Mouse (Mus musculus): Measurements from ENCODE around the gene Dgcr2. TPM values are rescaled to one million over a fixed set of nuclear protein-coding genes. Genes with fewer than 3 reads are reported as not detected.

Dgcr2 gene
- polyA plus RNA-seq, 1 experiment from 2014 or later = 18.3 TPM

DNA sequence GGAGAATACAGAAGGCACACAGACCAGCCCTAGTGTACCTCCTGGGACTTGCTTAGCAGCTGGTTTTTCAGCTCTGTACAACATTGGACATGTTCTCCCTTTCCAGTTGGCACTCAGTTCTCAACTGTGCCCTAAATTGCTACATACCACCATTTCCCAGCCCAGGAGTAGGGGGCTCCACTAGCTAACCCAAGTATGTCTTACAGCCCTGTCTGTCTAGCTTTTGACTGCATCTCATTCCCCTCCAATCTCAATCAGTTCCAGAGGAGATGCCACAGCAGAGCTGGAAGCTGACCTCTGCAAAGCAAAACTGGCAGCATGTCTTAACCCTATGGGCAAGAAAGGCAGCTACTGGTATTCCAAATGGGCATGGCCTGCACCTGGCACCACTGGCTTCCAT lies 2.3 kb downstream of the Dgcr2 start:
- Histone ChIP-seq H3K4me1 (replicated peaks) (peaks cover 9% of the 10 kb centered on the region), H3K27me3 (no peaks in the 10 kb centered on the region), H3K36me3 (replicated peaks) (peaks cover 13% of the 10 kb centered on the region), H3K4me2 (no peak overlapping the region), H3K9me3 (replicated peaks) (no peaks in the 10 kb centered on the region), H3K27ac (replicated peaks) (no peak overlapping the region), H3K9ac (no peak overlapping the region), H3K4me3 (replicated peaks) (no peak overlapping the region)
- ATAC-seq (ENCODE audit: insufficient read depth) = no peak

DNA sequence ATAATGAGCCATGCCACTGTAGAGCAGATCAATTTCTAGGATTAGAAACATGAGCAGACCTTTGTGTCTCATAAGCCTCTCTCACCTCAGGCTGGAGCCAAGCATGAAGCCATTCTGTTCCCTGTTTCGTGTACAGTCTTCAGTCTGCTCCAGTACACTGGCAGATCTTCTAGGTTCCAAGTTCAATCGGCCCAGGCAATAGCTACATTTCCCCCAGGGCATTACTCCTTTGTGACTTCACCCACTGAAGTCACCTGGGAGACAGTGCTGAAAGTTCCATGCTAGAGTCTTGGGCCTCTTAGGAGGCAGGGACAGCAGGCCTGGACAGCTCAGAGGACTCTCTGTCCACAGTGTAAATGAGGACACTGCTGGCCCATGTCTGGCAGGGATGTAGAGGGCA lies 4.4 kb downstream of the Dgcr2 start, which contains the start of gene Tssk1:
Tssk1 (plus strand) TSS at position 301 of the 400 bp plus-strand sequence.
- Histone ChIP-seq H3K27me3 (no peaks in the 10 kb centered on the region), H3K4me2 (no peak within 1 kb of the TSS), H3K4me3 (replicated peaks) (no peak within 1 kb of the TSS), H3K9ac (no peak within 1 kb of the TSS), H3K36me3 (replicated peaks) (no peaks in the 10 kb centered on the region), H3K4me1 (replicated peaks) (peaks cover 24% of the 10 kb centered on the region), H3K9me3 (replicated peaks) (no peaks in the 10 kb centered on the region), H3K27ac (replicated peaks) (no peak within 1 kb of the TSS)
- 60% methylated on average over 2 of the region's 2 CpGs for WGBS (ENCODE audit: insufficient replicate concordance)
- no peak for ATAC-seq (ENCODE audit: insufficient read depth)

DNA sequence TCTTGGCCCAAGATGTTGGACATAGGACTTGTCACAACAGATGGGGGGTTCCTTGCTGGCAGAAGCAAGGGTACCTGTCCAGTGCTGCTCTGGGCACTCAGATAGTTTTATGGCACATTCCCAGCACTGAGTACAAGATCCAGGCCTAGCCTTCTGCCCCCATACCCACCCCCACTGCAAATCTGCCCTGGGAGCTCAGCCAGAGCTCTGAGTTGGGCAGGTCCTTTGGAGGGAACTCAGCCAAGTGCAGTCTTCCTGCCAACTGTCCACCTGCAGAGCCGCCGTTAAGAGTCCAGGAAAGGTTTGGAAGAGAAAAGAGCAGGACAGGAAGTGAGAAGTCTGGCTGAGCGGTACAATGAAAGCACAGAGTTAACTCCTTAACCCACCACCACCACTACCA lies 5.8 kb downstream of the Dgcr2 start:
- Histone ChIP-seq H3K9ac (no peak overlapping the region), H3K9me3 (replicated peaks) (no peaks in the 10 kb centered on the region), H3K4me2 (no peak overlapping the region), H3K4me1 (replicated peaks) (peaks cover 24% of the 10 kb centered on the region), H3K4me3 (replicated peaks) (no peak overlapping the region), H3K27me3 (no peaks in the 10 kb centered on the region), H3K36me3 (replicated peaks) (no peaks in the 10 kb centered on the region), H3K27ac (replicated peaks) (no peak overlapping the region)
- 51% methylated on average over 3 of the region's 3 CpGs for WGBS (ENCODE audit: insufficient replicate concordance)
- no peak for ATAC-seq (ENCODE audit: insufficient read depth)

DNA sequence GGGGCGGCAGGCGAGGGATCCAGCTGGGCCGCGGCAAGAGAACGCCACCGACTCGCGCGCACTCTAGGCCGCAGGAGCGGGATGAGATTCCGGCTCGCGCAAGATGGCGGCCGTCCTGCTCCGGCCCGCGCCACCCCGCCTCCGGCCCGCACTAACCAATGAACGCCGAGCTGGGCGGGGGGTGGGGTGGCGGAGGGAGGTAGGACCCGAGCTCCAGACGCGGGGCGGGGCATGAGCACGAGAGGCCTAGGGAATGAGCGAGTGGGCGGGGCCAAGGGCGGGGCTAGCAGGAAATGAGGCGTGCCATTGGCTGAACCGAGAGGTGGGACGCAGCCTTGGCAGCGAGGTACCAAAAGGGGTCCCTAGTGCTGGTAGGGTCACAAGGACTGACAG lies 6.8 kb downstream of the Dgcr2 start, which contains the start of gene Gm20518:
Gm20518 (minus strand) TSS at position 105 of the 393 bp plus-strand sequence.
- Histone ChIP-seq H3K4me2 (peak within 1 kb of the TSS; percentile 87), H3K36me3 (replicated peaks) (0 out of 2 replicates have a peak, but pooled peaks cover 2% of the 10 kb centered on the region), H3K9me3 (replicated peaks) (no peaks in the 10 kb centered on the region), H3K4me1 (replicated peaks) (peaks cover 24% of the 10 kb centered on the region), H3K27ac (replicated peaks) (peak within 1 kb of the TSS; percentile 91), H3K4me3 (replicated peaks) (peak within 1 kb of the TSS; percentile 99), H3K27me3 (no peaks in the 10 kb centered on the region), H3K9ac (peak within 1 kb of the TSS; percentile 97)
- ATAC-seq (ENCODE audit: insufficient read depth) = peak; percentile 97
- 0% methylated on average over 38 of the region's 38 CpGs for WGBS (ENCODE audit: insufficient replicate concordance)

DNA sequence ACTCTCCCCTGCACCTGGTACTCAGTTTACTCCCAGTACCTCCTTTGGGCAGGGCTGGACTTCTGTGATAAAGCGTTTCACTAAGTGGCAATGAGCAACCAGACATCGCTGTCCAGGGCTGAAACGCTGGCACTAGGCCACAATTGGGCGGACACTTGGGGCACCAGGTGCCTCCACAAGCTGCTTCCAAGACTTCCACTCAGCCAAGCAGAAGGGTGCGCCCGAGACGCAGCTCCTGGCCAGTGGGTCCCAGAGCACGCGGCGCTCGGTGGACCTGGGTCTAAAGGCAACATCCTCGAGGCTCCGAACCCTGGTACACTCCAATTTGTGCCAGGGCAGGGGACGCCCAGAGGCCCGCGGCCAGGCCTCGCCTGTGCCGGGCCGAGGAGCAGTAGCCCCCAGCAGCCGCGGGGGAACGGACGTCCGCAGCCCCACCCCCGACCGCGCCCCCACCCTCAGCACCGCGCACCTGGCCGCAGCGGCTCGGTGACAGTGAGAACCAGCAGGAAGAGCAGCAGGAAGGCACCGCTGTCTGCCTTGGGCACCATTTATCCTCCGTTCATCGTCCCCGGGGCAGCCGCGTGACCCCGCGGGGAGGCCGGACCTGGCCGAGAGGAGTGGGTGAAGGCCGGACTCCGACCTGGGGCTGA lies 7.3 kb downstream of the Dgcr2 start:
- H3K4me2 ChIP-seq = peak overlapping the region; percentile 87
- peaks cover 24% of the 10 kb centered on the region for H3K4me1 ChIP-seq (replicated peaks)
- WGBS (ENCODE audit: insufficient replicate concordance) = under 1% methylated on average over 44 of the region's 44 CpGs
- no peaks in the 10 kb centered on the region for H3K9me3 ChIP-seq (replicated peaks)
- 0 out of 2 replicates have a peak, but pooled peaks cover 2% of the 10 kb centered on the region for H3K36me3 ChIP-seq (replicated peaks)
- H3K27ac ChIP-seq (replicated peaks) = peak overlapping the region; percentile 91
- peak overlapping the region; percentile 99 for H3K4me3 ChIP-seq (replicated peaks)
- peak; percentile 71 for ATAC-seq (ENCODE audit: insufficient read depth)
- H3K27me3 ChIP-seq = no peaks in the 10 kb centered on the region
- peak overlapping the region; percentile 97 for H3K9ac ChIP-seq

DNA sequence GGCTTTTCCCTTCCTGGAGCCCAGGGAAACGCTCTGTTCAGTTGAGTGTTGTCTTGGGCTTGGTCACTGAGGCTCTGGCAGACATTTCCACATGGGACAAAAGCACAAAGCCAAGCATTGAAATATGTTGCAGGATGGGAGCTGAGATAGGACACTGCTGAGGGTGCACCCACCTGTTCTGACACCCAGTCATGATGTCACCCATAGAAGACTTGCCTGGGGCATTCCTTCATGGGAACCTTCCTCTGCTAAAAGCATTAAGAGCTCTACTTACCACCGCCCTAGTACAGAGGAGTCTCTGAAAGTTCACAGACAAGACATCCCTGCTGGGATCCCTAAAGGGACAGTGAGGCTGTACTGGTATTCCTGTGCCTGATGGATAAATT lies 8.0 kb downstream of the Dgcr2 start:
- Histone ChIP-seq H3K4me3 (replicated peaks) (peak overlapping the region; percentile 99), H3K9me3 (replicated peaks) (no peaks in the 10 kb centered on the region), H3K9ac (peak overlapping the region; percentile 97), H3K27me3 (no peaks in the 10 kb centered on the region), H3K4me1 (replicated peaks) (peaks cover 31% of the 10 kb centered on the region), H3K4me2 (peak overlapping the region; percentile 87), H3K27ac (replicated peaks) (peak overlapping the region; percentile 91), H3K36me3 (replicated peaks) (0 out of 2 replicates have a peak, but pooled peaks cover 2% of the 10 kb centered on the region)
- WGBS (ENCODE audit: insufficient replicate concordance) = 70% methylated on average over 2 of the region's 2 CpGs
- no peak for ATAC-seq (ENCODE audit: insufficient read depth)

DNA sequence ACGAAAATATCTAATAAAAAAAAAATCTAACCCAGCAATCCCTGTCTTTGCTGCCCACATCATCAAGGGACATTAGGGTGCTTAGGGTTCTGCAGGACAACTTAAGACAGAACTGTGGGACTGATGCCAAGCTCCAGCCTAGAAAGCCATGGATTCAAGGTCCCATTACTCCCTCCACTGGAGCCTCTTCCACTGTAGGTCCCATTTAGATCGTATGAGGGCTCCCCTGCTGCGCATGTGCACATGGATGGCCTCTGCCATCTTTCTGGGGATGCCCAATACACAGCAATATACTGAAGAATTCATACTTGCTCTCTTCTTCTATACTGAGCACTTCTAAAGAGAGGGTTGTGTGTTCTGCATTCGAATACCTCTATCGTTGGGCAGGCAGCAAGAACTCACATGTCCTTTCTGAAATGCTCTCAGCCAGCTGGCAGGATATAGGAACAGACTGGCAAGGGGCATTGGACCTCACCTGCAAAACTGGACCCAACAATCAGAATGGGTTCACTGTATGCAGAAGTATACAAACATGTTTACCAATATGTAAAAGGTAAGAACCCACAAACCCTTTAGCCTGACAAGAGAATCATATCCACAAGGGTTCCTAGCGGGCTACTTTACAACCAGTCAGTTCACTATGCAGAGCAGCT lies 8.5 kb downstream of the Dgcr2 start:
- WGBS (ENCODE audit: insufficient replicate concordance) = 76% methylated on average over 6 of the region's 6 CpGs

DNA sequence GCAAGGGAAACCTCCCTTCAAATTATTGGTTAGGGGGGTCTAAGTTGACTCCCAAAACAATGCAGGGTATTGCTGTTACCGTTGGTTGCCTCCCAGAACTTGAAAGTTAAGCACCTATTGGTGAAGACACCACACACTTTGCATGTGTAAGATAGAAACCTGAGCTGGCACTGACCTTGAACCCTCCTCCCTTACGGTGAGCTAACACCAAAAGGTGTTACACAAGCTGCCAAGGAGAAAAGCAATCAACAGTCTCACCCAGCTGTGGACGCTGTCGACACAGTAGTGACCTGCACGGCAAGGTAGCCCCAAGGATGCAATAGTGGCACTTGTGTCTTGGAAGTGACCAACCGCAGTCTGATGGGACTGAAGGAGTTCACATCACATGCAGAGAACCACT lies 14.2 kb downstream of the Dgcr2 start:
- H3K4me1 ChIP-seq (replicated peaks) = peaks cover 38% of the 10 kb centered on the region
- no peaks in the 10 kb centered on the region for H3K9me3 ChIP-seq (replicated peaks)
- peaks cover 20% of the 10 kb centered on the region; the same call in 1 of the 2 replicates for H3K36me3 ChIP-seq (replicated peaks)
- H3K4me2 ChIP-seq = no peak overlapping the region
- no peak overlapping the region for H3K9ac ChIP-seq
- H3K27ac ChIP-seq (replicated peaks) = no peak overlapping the region
- H3K4me3 ChIP-seq (replicated peaks) = no peak overlapping the region
- no peak for ATAC-seq (ENCODE audit: insufficient read depth)
- WGBS (ENCODE audit: insufficient replicate concordance) = 76% methylated on average over 6 of the region's 6 CpGs
- H3K27me3 ChIP-seq = no peaks in the 10 kb centered on the region

More for the DNA sequence above, 8.5 kb downstream of the Dgcr2 start:
- Histone ChIP-seq H3K9ac (peak overlapping the region; percentile 97; the same call in 1 of the 2 replicates), H3K4me2 (peak overlapping the region; percentile 87), H3K36me3 (replicated peaks) (0 out of 2 replicates have a peak, but pooled peaks cover 2% of the 10 kb centered on the region), H3K9me3 (replicated peaks) (no peaks in the 10 kb centered on the region), H3K4me1 (replicated peaks) (peaks cover 36% of the 10 kb centered on the region), H3K27ac (replicated peaks) (peak overlapping the region; percentile 91; the same call in 1 of the 2 replicates), H3K4me3 (replicated peaks) (peak overlapping the region; percentile 99), H3K27me3 (no peaks in the 10 kb centered on the region)
- no peak for ATAC-seq (ENCODE audit: insufficient read depth)

DNA sequence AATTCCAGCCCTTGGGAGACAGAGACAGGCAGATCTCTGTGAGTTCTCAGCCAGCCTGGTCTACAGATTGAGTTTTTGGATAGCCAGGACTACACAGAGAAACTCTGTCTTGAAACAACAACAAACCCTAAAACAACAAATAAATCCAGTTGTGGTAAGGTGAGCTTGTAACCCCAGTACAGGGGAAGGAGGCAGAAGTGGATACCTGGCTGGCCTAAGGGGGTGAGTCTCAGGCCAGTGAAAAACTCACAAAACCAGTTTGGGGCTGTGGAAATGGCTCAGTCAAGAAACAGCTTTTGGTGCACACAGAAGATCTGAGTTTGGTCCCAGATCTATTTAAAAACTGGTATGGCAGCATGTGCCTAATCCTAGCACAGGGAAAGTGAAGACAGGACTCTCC lies 16.2 kb downstream of the Dgcr2 start:
- no peak for ATAC-seq (ENCODE audit: insufficient read depth)
- no peak overlapping the region for H3K27ac ChIP-seq (replicated peaks)

DNA sequence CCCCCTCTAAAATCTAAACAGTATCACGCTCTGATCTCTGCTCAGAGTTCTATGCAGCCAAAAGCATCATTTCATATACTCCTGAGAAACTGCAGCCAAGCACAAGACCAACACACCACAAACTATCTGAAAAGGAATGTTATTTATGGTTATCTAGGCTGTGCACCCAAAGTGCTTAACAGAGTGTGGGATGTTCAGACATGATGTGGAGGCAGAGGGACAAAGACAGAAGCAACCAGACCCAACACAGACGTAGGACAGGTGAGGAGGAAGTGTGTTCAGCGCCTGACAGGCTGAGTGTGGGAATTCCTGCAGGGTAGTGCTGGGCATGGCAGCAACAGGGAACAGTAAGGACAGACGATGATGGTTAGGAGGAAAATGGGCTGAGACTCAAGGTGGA lies 18.8 kb downstream of the Dgcr2 start:
- Histone ChIP-seq H3K27ac (replicated peaks) (no peak overlapping the region), H3K36me3 (replicated peaks) (peaks cover 22% of the 10 kb centered on the region; the same call in 1 of the 2 replicates), H3K4me2 (no peak overlapping the region), H3K4me3 (replicated peaks) (no peak overlapping the region), H3K4me1 (replicated peaks) (peaks cover 33% of the 10 kb centered on the region), H3K9ac (no peak overlapping the region), H3K27me3 (no peaks in the 10 kb centered on the region), H3K9me3 (replicated peaks) (no peaks in the 10 kb centered on the region)
- ATAC-seq (ENCODE audit: insufficient read depth) = no peak
- WGBS (ENCODE audit: insufficient replicate concordance) = 77% methylated on average over 4 of the region's 4 CpGs

More for the DNA sequence above, 16.2 kb downstream of the Dgcr2 start:
- Histone ChIP-seq H3K4me3 (replicated peaks) (no peak overlapping the region), H3K9ac (no peak overlapping the region), H3K9me3 (replicated peaks) (no peaks in the 10 kb centered on the region), H3K4me2 (no peak overlapping the region), H3K4me1 (replicated peaks) (peaks cover 38% of the 10 kb centered on the region), H3K36me3 (replicated peaks) (peaks cover 20% of the 10 kb centered on the region; the same call in 1 of the 2 replicates), H3K27me3 (no peaks in the 10 kb centered on the region)

DNA sequence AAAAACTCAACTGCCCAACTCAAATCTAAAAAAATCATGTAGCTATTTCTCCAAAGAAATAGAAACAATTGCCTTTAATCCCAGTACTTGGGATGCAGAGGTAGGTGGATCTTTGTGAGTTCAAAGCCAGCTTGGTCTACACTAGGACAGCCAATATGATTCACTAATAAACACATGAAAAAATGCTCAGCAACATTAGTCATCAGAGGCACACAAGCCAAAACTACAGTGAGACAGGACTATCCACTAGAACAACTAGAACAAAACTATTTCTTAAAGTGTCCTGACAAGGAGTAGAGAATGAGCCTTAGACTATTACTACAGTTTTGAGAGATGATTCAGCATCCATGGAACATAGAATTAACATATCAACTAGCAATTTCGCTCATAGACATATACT lies 22.3 kb downstream of the Dgcr2 start:
- Histone ChIP-seq H3K4me3 (replicated peaks) (no peak overlapping the region), H3K9me3 (replicated peaks) (no peaks in the 10 kb centered on the region), H3K36me3 (replicated peaks) (peaks cover 15% of the 10 kb centered on the region), H3K27ac (replicated peaks) (no peak overlapping the region), H3K4me2 (no peak overlapping the region), H3K9ac (no peak overlapping the region), H3K4me1 (replicated peaks) (peaks cover 54% of the 10 kb centered on the region), H3K27me3 (no peaks in the 10 kb centered on the region)
- no peak for ATAC-seq (ENCODE audit: insufficient read depth)
- WGBS (ENCODE audit: insufficient replicate concordance) = 76% methylated on average over 1 of the region's 1 CpGs

Data from liver, embryonic 15.5 days (tissue).